Mouse (Mus musculus) 416B (cell line): Measurements from ENCODE around the gene Olfr358.

Source experiments
- DNase-seq: peaks from one replicate; pipeline ENCODE4 v3.0.0; 2011; ENCODE audit warnings: low read depth

The Olfr358 gene

DNA sequence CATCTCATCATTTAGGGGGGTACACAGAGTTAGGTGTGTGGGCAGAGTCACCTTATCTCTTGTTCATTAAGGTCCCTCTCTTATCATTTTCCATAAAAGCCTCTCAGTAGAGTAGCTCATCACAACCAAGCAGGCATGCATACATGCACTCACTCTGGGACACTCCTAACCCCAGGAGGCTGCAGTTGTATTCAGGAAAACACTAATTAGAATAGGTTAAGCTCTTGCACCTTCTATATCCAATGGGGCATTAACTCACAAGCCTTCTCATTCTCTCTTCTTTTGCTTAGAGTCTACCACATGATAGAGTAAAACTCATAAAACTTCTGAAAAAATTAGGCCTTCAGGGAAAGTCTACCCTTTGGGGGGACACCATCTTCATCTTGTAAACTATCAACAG lies at the start of gene Olfr358:
TSS of gene Olfr358 (minus strand) at position 101 of the 400 bp plus-strand sequence.
- no peak for DNase-seq

DNA sequence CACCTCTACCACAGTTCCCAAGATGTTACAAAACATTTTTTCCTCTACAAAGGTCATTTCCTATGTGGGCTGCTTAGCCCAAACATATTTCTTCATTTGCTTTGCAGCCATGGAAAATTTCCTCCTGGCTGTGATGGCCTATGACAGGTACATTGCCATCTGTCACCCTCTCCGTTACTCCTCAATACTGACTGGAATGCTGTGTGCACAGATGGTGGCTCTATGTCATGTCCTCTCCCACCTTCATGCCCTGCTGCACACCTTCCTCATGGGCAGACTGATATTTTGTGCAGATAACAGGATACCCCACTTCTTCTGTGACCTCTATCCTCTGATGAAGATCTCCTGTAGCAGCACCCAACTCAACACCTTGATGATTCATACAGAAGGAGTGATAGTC lies 12.1 kb downstream of the Olfr358 start:
- DNase-seq, result no peak

DNA sequence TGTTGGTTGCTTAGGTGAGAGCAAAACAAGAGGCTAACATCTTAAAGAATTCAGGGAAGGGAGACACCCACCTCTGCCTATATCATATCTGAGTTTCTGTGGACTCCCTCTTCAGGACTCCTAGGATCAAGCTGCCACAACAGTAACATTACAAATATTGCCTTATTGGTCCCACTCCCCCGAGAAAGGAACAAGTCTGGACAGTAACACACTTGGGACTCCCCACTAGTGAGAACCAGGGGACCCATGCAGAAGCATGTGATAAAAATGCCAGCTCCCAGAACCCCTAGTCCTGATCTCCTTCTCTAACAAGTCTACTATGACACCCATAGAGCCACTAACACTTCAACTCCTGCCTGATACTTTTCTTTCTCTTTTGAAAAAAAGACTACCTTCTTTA lies 15.6 kb downstream of the Olfr358 start, which contains the start of gene Olfr357:
TSS of gene Olfr357 (plus strand) at position 301 of the 400 bp plus-strand sequence.
- DNase-seq, result no peak
